Mouse (Mus musculus): Measurements from ENCODE around the gene Insm2. TPM values are rescaled to one million over a fixed set of nuclear protein-coding genes. Genes with fewer than 3 reads are reported as not detected.
"Not testable (repeated sequence)": the region's sequence is repeated elsewhere in the genome, so short reads cannot be mapped to it uniquely, and the experiment has no call there.

Insm2 gene
- polyA plus RNA-seq, 1 experiment, result not detected

DNA sequence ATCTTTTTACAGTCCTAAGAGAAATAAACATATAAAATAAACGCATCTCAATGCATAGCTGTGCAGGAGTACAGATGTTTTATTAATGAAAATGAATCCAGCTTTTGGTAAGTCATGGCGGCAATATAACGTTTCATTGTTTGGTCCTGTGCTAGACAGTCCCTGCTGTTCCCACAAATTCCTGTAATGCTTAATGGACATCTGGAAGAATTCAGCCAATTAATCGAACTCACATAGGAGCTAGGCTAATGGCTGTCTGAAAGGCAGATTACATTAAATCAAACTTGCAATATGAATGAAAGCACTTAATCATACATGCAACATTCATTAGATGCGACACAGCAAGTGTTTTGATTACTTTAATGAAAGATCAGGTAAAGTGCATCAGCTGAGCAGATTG is 32.4 kb upstream of the Insm2 start:
- Histone ChIP-seq H3K27me3 (replicated peaks) (peaks cover 11% of the 10 kb centered on the region), H3K9me3 (peaks cover 26% of the 10 kb centered on the region)
- no peak for TF ChIP-seq GATA1 (IDR thresholded peaks at IDR 0.05; ENCODE audit: borderline replicate concordance, low read length)
- TF ChIP-seq FLI1 (IDR thresholded peaks at IDR 0.05; ENCODE audit: low read length), result no peak

DNA sequence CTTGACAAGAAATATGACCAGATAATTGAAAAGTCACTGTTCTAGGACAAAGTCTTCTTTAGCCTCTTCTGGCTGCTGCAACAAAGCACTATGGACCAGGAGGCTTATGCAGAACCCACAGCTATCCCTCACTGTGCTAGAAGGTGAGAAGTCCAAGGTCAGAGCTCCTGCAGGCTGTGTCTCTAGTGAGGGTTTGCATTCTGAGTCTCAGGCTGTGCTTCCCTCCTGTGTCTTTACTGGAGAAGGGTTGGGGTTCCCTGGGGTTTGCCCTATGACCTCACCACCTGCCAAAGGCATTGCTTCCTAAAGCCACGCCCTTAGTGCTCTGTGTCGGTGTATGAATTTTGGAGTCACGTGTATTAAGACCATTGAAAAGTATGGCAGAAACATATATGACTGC is 30.8 kb upstream of the Insm2 start:
- peaks cover 13% of the 10 kb centered on the region for H3K27me3 ChIP-seq (replicated peaks)
- no peaks in the 10 kb centered on the region for H3K36me3 ChIP-seq (replicated peaks; ENCODE audit: low read length)
- TF ChIP-seq GATA1 (IDR thresholded peaks at IDR 0.05; ENCODE audit: borderline replicate concordance, low read length) (no peak), FLI1 (IDR thresholded peaks at IDR 0.05; ENCODE audit: low read length) (no peak)
- H3K4me1 ChIP-seq, result peaks cover 18% of the 10 kb centered on the region
- H3K4me3 ChIP-seq (replicated peaks), result no peak overlapping the region
- H3K9me3 ChIP-seq, result peaks cover 30% of the 10 kb centered on the region

More for the DNA sequence above, 32.4 kb upstream of the Insm2 start:
- H3K4me3 ChIP-seq (replicated peaks), result no peak overlapping the region
- no peaks in the 10 kb centered on the region for H3K36me3 ChIP-seq (replicated peaks; ENCODE audit: low read length)
- H3K4me1 ChIP-seq, result peaks cover 22% of the 10 kb centered on the region

DNA sequence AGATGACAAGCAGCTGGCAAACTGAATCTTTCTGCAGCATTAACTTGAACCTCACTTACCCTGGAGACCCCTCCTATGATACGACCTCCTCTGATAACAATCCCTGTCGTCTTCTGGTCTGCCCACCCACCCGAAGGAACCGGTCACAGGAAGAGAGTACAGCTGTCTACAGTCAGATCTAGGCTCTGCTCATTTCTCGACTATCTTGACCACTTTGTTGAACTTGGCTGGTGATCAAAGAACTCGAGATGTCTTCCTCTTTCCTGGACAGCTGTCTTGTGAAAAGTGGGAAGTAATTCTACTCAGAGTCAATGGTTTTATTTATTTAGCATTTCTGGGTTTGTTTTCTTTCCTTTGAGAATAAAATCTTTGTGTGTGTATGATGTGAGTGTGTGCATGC is 29.6 kb upstream of the Insm2 start:
- H3K9me3 ChIP-seq, result peaks cover 31% of the 10 kb centered on the region
- H3K36me3 ChIP-seq (replicated peaks; ENCODE audit: low read length), result no peaks in the 10 kb centered on the region
- H3K27me3 ChIP-seq (replicated peaks), result peaks cover 17% of the 10 kb centered on the region
- no peak for TF ChIP-seq FLI1 (IDR thresholded peaks at IDR 0.05; ENCODE audit: low read length)
- TF ChIP-seq GATA1 (IDR thresholded peaks at IDR 0.05; ENCODE audit: borderline replicate concordance, low read length), result no peak
- H3K4me3 ChIP-seq (replicated peaks), result no peak overlapping the region
- H3K4me1 ChIP-seq, result peaks cover 17% of the 10 kb centered on the region

DNA sequence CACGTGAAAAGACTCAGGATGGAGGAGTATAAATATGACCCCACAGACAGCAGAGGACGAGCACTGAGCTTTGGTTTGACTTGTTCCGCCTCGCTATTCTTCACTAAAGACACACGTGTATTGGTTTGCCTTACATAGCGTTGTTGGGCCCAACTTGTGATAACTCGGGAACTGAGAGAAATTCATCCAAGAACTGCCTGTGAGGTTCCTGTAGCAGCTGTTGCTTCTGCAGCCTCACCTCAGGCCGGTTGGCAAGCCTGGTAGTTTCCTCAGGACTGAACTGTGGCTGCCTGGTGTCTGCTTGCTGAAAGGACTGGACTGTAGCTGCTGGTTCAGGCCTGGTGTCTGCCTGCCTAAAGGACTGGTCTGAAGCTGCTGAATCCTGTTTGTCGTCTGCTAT is 28.6 kb upstream of the Insm2 start:
- peaks cover 24% of the 10 kb centered on the region for H3K9me3 ChIP-seq
- H3K4me1 ChIP-seq, result peaks cover 17% of the 10 kb centered on the region
- H3K36me3 ChIP-seq (replicated peaks; ENCODE audit: low read length), result no peaks in the 10 kb centered on the region
- TF ChIP-seq GATA1 (IDR thresholded peaks at IDR 0.05; ENCODE audit: borderline replicate concordance, low read length), result no peak
- no peak for TF ChIP-seq FLI1 (IDR thresholded peaks at IDR 0.05; ENCODE audit: low read length)
- H3K4me3 ChIP-seq (replicated peaks), result no peak overlapping the region
- peaks cover 16% of the 10 kb centered on the region for H3K27me3 ChIP-seq (replicated peaks)

DNA sequence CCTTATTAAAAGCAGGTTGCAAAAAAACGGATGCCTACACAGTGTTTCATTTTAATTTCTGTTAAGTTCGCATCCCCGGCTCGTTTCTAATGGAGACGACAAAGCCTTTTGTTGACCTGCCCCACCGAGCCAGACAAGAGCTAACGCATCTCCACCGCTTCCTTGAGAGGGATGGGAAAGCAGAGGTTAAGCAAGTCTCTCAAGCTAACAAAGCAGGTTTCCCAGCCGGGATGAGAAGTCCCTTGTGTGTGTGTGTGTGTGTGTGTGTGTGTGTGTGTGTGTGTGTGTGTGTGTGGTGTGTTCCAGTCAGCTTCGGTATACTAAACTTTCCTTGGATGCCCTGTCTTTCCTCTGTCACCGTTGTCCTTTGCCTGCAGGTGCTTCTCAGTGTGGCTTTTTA is 28.0 kb upstream of the Insm2 start:
- peaks cover 17% of the 10 kb centered on the region for H3K4me1 ChIP-seq
- no peak overlapping the region for H3K4me3 ChIP-seq (replicated peaks)
- peaks cover 19% of the 10 kb centered on the region for H3K9me3 ChIP-seq
- H3K27me3 ChIP-seq (replicated peaks), result peaks cover 15% of the 10 kb centered on the region
- no peaks in the 10 kb centered on the region for H3K36me3 ChIP-seq (replicated peaks; ENCODE audit: low read length)
- no peak for TF ChIP-seq FLI1 (IDR thresholded peaks at IDR 0.05; ENCODE audit: low read length)
- no peak for TF ChIP-seq GATA1 (IDR thresholded peaks at IDR 0.05; ENCODE audit: borderline replicate concordance, low read length)

DNA sequence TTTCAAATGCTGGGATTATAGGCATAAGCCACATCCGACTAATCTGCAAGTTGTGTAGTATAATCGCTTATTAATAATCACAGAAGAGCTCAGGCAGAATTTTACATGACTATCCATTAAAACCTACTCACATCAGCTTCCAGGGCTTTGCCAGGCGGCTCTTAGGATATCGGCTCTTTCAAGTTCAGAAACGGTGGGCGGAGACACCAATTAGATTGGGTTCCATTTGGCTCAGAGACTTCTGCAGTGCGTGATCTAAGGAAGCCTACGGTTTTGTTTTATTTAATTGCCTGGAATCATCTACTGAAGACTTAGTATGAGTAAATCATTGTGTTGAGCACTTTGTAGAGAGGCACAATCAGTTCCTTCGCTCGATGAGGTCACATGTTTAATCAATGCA is 27.6 kb upstream of the Insm2 start:
- TF ChIP-seq FLI1 (IDR thresholded peaks at IDR 0.05; ENCODE audit: low read length) (no peak), GATA1 (IDR thresholded peaks at IDR 0.05; ENCODE audit: borderline replicate concordance, low read length) (no peak)
- Histone ChIP-seq H3K4me1 (peaks cover 17% of the 10 kb centered on the region), H3K9me3 (peaks cover 17% of the 10 kb centered on the region), H3K4me3 (replicated peaks) (no peak overlapping the region), H3K36me3 (replicated peaks; ENCODE audit: low read length) (no peaks in the 10 kb centered on the region), H3K27me3 (replicated peaks) (peaks cover 13% of the 10 kb centered on the region)

DNA sequence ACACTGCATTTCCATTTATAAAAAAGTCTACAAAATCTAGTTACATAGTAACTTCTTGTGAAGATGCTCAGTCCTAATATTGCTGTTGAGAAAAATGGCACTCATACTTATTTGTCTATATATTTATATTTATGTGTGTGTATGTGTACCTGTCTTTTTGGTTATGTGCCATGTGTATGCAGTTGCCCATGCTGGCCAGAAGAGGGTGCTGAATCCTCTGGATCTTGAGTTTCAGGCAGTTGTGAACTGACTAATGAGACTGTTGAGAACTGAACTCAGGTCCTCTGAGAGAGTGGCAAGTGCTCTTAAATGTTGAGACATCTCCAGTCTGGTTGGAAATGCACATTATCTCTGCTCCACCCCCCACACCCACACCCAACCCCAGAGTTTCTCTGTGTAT is 26.1 kb upstream of the Insm2 start:
- Histone ChIP-seq H3K4me3 (replicated peaks) (no peak overlapping the region), H3K36me3 (replicated peaks; ENCODE audit: low read length) (no peaks in the 10 kb centered on the region), H3K27me3 (replicated peaks) (peaks cover 13% of the 10 kb centered on the region), H3K4me1 (peaks cover 17% of the 10 kb centered on the region), H3K9me3 (peaks cover 17% of the 10 kb centered on the region)
- TF ChIP-seq FLI1 (IDR thresholded peaks at IDR 0.05; ENCODE audit: low read length), result no peak
- TF ChIP-seq GATA1 (IDR thresholded peaks at IDR 0.05; ENCODE audit: borderline replicate concordance, low read length), result no peak

DNA sequence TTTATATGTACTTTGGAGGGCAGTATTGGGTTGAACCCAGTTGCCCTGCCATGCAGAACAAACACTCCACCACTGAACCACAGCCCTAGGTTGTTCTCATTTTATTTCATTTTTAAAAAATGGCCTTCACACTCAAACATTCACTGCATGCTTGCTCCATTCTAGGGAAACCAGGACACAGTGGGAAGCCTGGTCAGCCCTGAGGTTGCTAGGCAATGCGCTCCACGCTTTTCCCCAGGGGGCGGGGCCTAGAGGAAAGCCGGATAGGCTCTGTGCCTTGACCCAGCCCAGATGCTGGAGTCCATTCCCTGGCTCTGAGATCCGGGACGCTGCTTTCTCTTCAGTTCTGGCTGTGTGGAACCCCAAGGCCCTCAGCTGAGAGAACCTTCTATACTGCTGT is 25.4 kb upstream of the Insm2 start:
- Histone ChIP-seq H3K4me1 (peaks cover 13% of the 10 kb centered on the region), H3K27me3 (replicated peaks) (peaks cover 9% of the 10 kb centered on the region), H3K36me3 (replicated peaks; ENCODE audit: low read length) (no peaks in the 10 kb centered on the region), H3K4me3 (replicated peaks) (no peak overlapping the region), H3K9me3 (peaks cover 17% of the 10 kb centered on the region)
- TF ChIP-seq FLI1 (IDR thresholded peaks at IDR 0.05; ENCODE audit: low read length), result no peak
- no peak for TF ChIP-seq GATA1 (IDR thresholded peaks at IDR 0.05; ENCODE audit: borderline replicate concordance, low read length)

DNA sequence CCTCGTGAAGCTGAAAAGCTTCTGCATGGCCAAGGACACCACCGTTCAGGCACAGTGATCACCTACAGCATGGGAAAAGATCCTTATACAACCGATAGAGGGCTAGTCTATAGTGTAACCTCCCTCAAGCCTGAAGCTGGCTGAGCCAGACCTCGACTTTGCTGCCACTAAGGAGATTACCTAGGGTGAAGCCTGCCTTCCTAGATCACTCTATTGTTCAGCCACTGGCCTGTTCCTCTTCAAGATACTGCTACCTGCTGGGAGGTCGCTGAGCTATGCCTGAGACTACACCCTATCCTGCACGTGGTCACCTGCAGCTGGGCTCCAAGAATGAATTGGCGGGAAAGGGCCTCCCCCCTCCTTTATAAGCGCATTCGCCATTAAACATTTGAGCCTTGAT is 12.3 kb upstream of the Insm2 start:
- H3K27me3 ChIP-seq (replicated peaks), result peaks cover 11% of the 10 kb centered on the region
- H3K36me3 ChIP-seq (replicated peaks; ENCODE audit: low read length), result not testable (repeated sequence)

DNA sequence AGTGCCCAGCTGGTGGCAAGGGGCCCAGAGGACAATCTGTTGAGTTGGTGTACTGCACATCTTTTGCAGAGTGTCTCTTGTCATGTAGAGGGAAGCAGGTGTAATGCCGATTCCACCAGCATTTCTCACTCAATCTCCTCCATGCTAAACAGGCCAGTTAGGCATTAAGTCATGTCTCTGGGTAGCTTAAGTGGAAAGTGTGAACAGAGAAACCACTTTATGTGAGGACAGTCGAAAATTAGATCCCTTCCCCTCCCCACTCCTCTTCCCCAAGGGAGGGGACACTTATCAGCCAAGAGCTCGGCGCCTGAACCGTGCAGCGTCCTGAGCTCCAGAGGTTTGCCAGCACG is 715 bp upstream of the Insm2 start:
- peaks cover 17% of the 10 kb centered on the region for H3K9me3 ChIP-seq
- peaks cover 53% of the 10 kb centered on the region for H3K27me3 ChIP-seq (replicated peaks)
- no peak for TF ChIP-seq GATA1 (IDR thresholded peaks at IDR 0.05; ENCODE audit: borderline replicate concordance, low read length)
- TF ChIP-seq FLI1 (IDR thresholded peaks at IDR 0.05; ENCODE audit: low read length), result no peak
- H3K4me1 ChIP-seq, result peaks cover 38% of the 10 kb centered on the region
- H3K36me3 ChIP-seq (replicated peaks; ENCODE audit: low read length), result peaks cover 12% of the 10 kb centered on the region
- peak overlapping the region; percentile 88 for H3K4me3 ChIP-seq (replicated peaks)

More for the DNA sequence above, 12.3 kb upstream of the Insm2 start:
- H3K4me3 ChIP-seq (replicated peaks); H3K4me1 ChIP-seq; H3K9me3 ChIP-seq: not testable (repeated sequence)
